Mouse (Mus musculus) bone marrow macrophage, adult 2 months (primary cell): ENCODE data around the gene Gm17374.

Source experiments
- CTCF ChIP-seq: IDR thresholded peaks from 2 replicates; pipeline ENCODE4 v1.5.1; 2012; ENCODE audit warnings: low read depth, mild to moderate bottlenecking, low read length, moderate library complexity
- POLR2A ChIP-seq: IDR thresholded peaks from 2 replicates; pipeline ENCODE4 v1.6.1; 2012; ENCODE audit warnings: mild to moderate bottlenecking, low read depth, low read length, borderline replicate concordance

DNA sequence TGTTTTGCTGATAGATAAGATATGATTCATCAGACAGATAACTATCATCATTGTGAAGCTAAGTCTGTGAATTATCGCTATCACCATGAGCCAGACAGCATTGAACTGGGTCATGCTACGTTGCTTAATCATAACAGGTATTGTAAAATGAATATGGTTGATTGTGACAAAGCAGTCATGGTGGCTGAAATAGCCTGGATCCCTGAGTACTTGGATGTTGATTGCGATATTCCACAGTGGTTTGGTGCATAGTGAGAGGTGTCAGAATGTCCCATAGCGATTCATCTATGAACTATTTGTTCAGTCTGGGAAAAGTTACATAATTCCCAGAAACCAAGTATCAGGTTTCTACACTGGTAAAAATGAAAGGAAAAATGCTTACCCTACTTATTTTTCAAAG, 44.2 kb upstream of the Gm17374 start:
- TF ChIP-seq CTCF (no peak), POLR2A (no peak)
